Mouse (Mus musculus): ENCODE measurements around the gene Fbn1. TPM values are rescaled to one million over a fixed set of nuclear protein-coding genes. Genes with fewer than 3 reads are reported as not detected.

Fbn1 gene
- polyA plus RNA-seq, 1 experiment from 2014 or later = 7.8 TPM

DNA sequence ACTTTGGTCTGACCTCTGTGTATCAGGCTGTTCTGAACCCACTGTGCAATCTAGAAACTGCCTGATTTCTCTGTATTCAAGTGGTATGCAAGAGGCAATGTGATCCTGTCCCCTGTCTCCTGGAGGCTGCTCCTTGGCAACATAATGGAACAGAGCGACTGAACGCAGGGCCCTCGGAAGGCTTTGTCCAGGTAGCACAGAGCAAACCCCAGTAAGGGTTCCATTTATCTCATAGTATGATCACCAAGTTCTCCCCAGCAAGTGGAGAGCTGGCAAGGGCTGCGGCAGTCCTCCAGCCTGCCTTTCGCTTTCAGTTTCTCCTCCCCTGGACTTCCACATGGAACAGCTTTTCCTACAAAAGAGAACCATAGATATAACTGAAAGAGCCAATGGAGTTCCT, 588 bp upstream of the Fbn1 start:
- no peak overlapping the region for H3K9ac ChIP-seq (ENCODE audit: low read length)
- no peaks in the 10 kb centered on the region for H3K9me3 ChIP-seq (ENCODE audit: control insufficient read depth, low read length)
- no peaks in the 10 kb centered on the region for H3K36me3 ChIP-seq (ENCODE audit: control insufficient read depth, insufficient read depth, low read length)
- ATAC-seq (ENCODE audit: insufficient number of reproducible peaks, low FRiP score, low TSS enrichment, low read depth) = no peak
- H3K27ac ChIP-seq (replicated peaks; ENCODE audit: low read depth, low read length) = no peak overlapping the region
- DNase-seq (ENCODE audit: low spot score) = no peak
- peaks cover 6% of the 10 kb centered on the region; the same call in 1 of the 2 replicates for H3K4me1 ChIP-seq (ENCODE audit: control insufficient read depth, insufficient read depth, low read length)
- no peak overlapping the region for H3K4me3 ChIP-seq (ENCODE audit: low read depth, low read length)
- peaks cover 11% of the 10 kb centered on the region for H3K27me3 ChIP-seq (ENCODE audit: control insufficient read depth, insufficient read depth, low read length)
- no peak overlapping the region for H3K4me2 ChIP-seq (ENCODE audit: low read depth, severe bottlenecking)
- WGBS = 95% methylated on average over 5 of the region's 5 CpGs

DNA sequence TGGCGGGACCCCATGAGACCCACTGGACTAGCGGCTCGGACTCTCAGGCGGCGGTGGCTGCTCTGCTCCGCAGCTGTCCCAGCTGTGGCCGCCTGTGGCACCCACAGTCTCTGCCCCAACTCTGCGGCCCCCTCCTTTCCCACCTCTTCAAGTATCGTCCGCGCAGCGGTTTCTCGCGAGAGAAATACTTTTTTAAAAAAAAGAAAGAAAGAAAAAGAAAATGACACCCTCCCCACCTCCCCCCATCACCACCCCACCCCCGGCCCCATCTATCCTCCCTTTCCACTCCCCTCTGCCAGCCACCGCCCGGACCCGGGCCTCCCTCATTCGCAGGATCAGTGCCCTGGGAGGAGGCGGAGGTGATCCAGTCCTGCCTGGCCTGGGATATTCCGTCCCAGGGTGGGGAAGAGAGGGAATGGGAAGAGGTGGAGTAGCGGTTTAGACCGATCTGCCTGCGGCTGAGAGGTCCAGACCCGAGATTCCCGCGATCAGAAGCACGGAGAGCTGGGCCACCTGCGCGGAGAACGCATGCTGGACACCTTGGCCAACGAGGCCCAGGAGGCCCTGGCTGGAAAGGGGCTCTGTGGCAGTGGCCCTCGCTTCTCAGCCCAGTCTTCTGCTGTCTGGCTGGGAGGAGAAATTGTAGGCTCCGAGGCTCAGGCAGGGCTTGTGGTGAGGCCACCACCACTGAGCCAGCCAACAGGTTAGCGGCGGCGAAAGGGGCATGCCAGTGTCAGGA, 1.3 kb downstream of the Fbn1 start:
- DNase-seq (ENCODE audit: low spot score) = peak; percentile 78
- Histone ChIP-seq H3K27me3 (ENCODE audit: control insufficient read depth, insufficient read depth, low read length) (peaks cover 13% of the 10 kb centered on the region), H3K27ac (replicated peaks; ENCODE audit: low read depth, low read length) (peak overlapping the region; percentile 56; the same call in 1 of the 2 replicates), H3K4me3 (ENCODE audit: low read depth, low read length) (peak overlapping the region; percentile 62), H3K4me1 (ENCODE audit: control insufficient read depth, insufficient read depth, low read length) (peaks cover 6% of the 10 kb centered on the region; the same call in 1 of the 2 replicates), H3K36me3 (ENCODE audit: control insufficient read depth, insufficient read depth, low read length) (no peaks in the 10 kb centered on the region), H3K9me3 (ENCODE audit: control insufficient read depth, low read length) (no peaks in the 10 kb centered on the region), H3K9ac (ENCODE audit: low read length) (peak overlapping the region; percentile 77), H3K4me2 (ENCODE audit: low read depth, severe bottlenecking) (peak overlapping the region; percentile 97)
- whole genome bisulfite sequencing = under 1% methylated on average over 37 of the region's 37 CpGs
- ATAC-seq (ENCODE audit: insufficient number of reproducible peaks, low FRiP score, low TSS enrichment, low read depth) = peak; percentile 90

DNA sequence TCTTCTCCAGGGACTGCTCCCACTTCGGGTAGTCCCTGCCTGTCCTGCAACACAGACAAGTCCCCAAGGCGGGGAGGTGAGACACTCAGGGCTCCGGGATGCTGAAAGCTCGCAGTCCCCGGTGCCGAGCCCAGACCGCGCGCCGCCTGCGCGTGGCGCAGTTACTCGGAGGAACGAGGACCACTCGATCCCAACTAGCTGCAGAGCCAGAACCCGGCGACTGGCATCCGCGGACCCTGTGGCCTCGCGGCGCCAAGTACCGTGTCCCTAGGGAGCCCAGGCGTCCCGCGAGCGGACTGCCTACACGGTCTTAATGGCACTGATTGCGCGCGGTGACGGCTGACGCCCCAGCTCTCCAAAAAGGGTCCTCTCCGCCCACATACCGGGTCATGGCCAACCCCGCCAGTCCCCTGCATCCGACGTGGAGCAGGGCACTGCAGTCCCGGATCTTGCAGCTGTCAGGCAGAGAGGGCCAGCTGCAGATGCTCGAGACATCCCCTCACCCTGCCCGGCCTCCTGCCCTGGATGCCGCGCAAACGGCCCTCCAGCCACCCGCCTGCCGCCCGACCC, 2.0 kb downstream of the Fbn1 start:
- Histone ChIP-seq H3K4me2 (ENCODE audit: low read depth, severe bottlenecking) (peak overlapping the region; percentile 97), H3K9me3 (ENCODE audit: control insufficient read depth, low read length) (no peaks in the 10 kb centered on the region), H3K27ac (replicated peaks; ENCODE audit: low read depth, low read length) (peak overlapping the region; percentile 56; the same call in 1 of the 2 replicates), H3K4me3 (ENCODE audit: low read depth, low read length) (peak overlapping the region; percentile 62), H3K4me1 (ENCODE audit: control insufficient read depth, insufficient read depth, low read length) (peaks cover 6% of the 10 kb centered on the region; the same call in 1 of the 2 replicates), H3K27me3 (ENCODE audit: control insufficient read depth, insufficient read depth, low read length) (peaks cover 13% of the 10 kb centered on the region), H3K36me3 (ENCODE audit: control insufficient read depth, insufficient read depth, low read length) (no peaks in the 10 kb centered on the region), H3K9ac (ENCODE audit: low read length) (peak overlapping the region; percentile 77)
- ATAC-seq (ENCODE audit: insufficient number of reproducible peaks, low FRiP score, low TSS enrichment, low read depth) (peak; percentile 84), DNase-seq (ENCODE audit: low spot score) (peak; percentile 79)
- WGBS = under 1% methylated on average over 46 of the region's 48 CpGs

DNA sequence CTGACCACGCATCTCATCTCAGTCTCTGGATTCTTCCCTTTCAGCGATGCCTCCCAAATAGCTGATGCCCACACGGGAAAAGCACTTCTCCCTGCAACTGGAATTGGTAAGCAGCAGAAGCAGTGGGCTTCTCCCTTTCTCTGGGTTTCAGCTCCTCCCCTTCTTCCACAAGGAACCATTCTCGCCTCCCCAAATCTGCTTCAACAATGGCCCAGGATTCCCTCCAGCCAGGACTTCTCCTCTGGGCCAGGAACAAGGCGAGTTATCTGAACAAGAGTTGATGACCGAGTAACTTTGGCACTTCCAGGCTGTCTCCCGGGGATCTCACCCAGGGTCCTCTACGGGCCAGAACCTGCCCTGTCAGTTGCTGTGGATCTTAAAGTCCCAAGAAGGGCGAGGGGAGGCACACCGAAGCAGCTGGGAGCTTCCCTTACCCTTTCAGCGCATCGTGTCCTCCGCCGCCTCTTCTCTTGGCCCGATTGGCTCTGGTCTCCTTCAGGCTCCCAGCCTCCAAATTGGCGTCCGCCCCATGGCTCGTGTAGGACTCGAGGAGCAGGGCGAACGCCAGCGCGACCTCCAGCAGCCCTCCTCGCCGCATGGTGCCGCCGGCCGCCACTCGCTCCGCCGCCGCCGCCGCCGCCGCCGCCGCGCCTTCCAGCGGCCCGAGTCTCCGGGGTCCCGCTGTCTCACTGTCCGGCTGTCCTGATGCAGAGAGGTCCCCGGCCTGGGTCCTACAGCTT, 2.6 kb downstream of the Fbn1 start, which contains the start of gene Gm9913:
TSS of gene Gm9913 (plus strand) at position 84 of the 740 bp plus-strand sequence.
- H3K4me3 ChIP-seq (ENCODE audit: low read depth, low read length) = peak within 1 kb of the TSS; percentile 62
- peaks cover 13% of the 10 kb centered on the region for H3K27me3 ChIP-seq (ENCODE audit: control insufficient read depth, insufficient read depth, low read length)
- DNase-seq (ENCODE audit: low spot score) (no peak), ATAC-seq (ENCODE audit: insufficient number of reproducible peaks, low FRiP score, low TSS enrichment, low read depth) (no peak; the same call in 1 of the 2 replicates)
- peak within 1 kb of the TSS; percentile 21; the same call in 1 of the 2 replicates for H3K27ac ChIP-seq (replicated peaks; ENCODE audit: low read depth, low read length)
- peak within 1 kb of the TSS; percentile 97 for H3K4me2 ChIP-seq (ENCODE audit: low read depth, severe bottlenecking)
- H3K36me3 ChIP-seq (ENCODE audit: control insufficient read depth, insufficient read depth, low read length) = no peaks in the 10 kb centered on the region
- no peaks in the 10 kb centered on the region for H3K9me3 ChIP-seq (ENCODE audit: control insufficient read depth, low read length)
- WGBS = under 1% methylated on average over 35 of the region's 45 CpGs
- H3K4me1 ChIP-seq (ENCODE audit: control insufficient read depth, insufficient read depth, low read length) = peaks cover 6% of the 10 kb centered on the region; the same call in 1 of the 2 replicates
- H3K9ac ChIP-seq (ENCODE audit: low read length) = peak within 1 kb of the TSS; percentile 77

DNA sequence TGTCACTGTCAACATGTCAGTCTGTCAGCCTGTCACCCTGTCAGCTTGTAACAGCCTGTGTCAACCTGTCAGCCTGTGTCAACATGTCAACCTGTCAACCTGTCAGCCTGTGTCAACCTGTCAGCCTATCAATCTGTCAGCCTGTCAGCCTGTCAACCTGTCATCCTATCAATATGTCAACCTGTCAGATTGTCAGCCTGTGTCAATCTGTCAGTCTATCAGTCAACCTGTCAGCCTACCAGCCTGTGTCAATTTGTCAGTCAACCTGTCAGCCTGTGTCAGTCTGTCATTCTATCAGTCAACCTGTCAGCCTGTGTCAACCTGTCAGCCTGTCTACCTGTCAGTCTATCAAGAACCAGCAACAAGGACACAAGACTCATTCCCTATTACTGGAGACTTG, 6.3 kb downstream of the Fbn1 start:
- H3K27ac ChIP-seq (replicated peaks; ENCODE audit: low read depth, low read length) = no peak overlapping the region
- H3K9me3 ChIP-seq (ENCODE audit: control insufficient read depth, low read length) = no peaks in the 10 kb centered on the region
- no peaks in the 10 kb centered on the region for H3K36me3 ChIP-seq (ENCODE audit: control insufficient read depth, insufficient read depth, low read length)
- peaks cover 7% of the 10 kb centered on the region; the same call in 1 of the 2 replicates for H3K27me3 ChIP-seq (ENCODE audit: control insufficient read depth, insufficient read depth, low read length)
- ATAC-seq (ENCODE audit: insufficient number of reproducible peaks, low FRiP score, low TSS enrichment, low read depth) = no peak
- no peak overlapping the region for H3K4me2 ChIP-seq (ENCODE audit: low read depth, severe bottlenecking)
- H3K4me1 ChIP-seq (ENCODE audit: control insufficient read depth, insufficient read depth, low read length) = no peaks in the 10 kb centered on the region; the same call in 1 of the 2 replicates
- H3K9ac ChIP-seq (ENCODE audit: low read length) = no peak overlapping the region
- no peak overlapping the region for H3K4me3 ChIP-seq (ENCODE audit: low read depth, low read length)
- DNase-seq (ENCODE audit: low spot score) = no peak

DNA sequence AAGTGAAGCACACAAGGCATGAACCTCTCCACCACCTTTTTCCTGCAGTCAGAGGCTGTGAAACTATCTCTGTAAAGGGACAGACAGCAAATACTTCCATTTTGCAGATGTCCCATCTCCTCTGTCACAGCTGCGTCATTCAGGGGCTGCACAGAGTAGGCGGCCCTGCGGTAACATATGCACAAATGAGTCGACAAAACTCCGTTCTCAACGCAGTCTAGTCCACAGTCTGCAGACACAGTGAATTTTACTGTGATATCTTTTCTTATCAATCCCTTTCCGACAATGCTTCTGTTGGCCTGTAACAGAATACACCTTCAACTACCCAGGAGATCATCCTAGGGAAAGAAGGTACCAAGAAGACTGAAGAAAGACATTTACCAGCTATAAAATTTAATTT, 9.6 kb downstream of the Fbn1 start:
- peaks cover 15% of the 10 kb centered on the region for H3K27me3 ChIP-seq (ENCODE audit: control insufficient read depth, insufficient read depth, low read length)
- H3K36me3 ChIP-seq (ENCODE audit: control insufficient read depth, insufficient read depth, low read length) = no peaks in the 10 kb centered on the region
- no peak overlapping the region for H3K4me3 ChIP-seq (ENCODE audit: low read depth, low read length)
- no peak for DNase-seq (ENCODE audit: low spot score)
- 93% methylated on average over 7 of the region's 7 CpGs for WGBS
- ATAC-seq (ENCODE audit: insufficient number of reproducible peaks, low FRiP score, low TSS enrichment, low read depth) = no peak
- H3K27ac ChIP-seq (replicated peaks; ENCODE audit: low read depth, low read length) = no peak overlapping the region
- H3K4me1 ChIP-seq (ENCODE audit: control insufficient read depth, insufficient read depth, low read length) = no peaks in the 10 kb centered on the region
- H3K9me3 ChIP-seq (ENCODE audit: control insufficient read depth, low read length) = no peaks in the 10 kb centered on the region
- no peak overlapping the region for H3K4me2 ChIP-seq (ENCODE audit: low read depth, severe bottlenecking)
- no peak overlapping the region for H3K9ac ChIP-seq (ENCODE audit: low read length)

DNA sequence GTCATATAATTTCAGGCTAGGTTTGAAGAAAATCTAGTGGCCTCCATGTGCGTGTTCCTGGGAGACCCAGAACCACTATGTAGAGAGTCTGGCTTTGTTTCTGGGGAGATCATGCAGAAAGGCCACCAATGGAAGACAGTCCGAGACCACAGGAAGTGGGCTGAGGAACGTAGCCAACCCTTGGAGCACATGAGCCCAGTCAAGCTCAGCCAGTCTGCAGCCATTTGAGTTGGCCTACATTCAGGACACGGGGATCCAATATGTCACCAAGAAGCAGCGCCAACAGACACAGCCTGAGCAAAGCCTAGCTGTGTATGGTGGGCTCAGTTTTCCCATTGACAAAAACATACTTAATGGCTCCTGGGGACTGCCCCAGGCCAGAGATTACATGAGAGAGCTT, 11.1 kb downstream of the Fbn1 start:
- no peak for ATAC-seq (ENCODE audit: insufficient number of reproducible peaks, low FRiP score, low TSS enrichment, low read depth)
- WGBS = 92% methylated on average over 5 of the region's 5 CpGs

More for the DNA sequence above, 11.1 kb downstream of the Fbn1 start:
- Histone ChIP-seq H3K4me2 (ENCODE audit: low read depth, severe bottlenecking) (no peak overlapping the region), H3K4me3 (ENCODE audit: low read depth, low read length) (no peak overlapping the region), H3K4me1 (ENCODE audit: control insufficient read depth, insufficient read depth, low read length) (no peaks in the 10 kb centered on the region), H3K36me3 (ENCODE audit: control insufficient read depth, insufficient read depth, low read length) (no peaks in the 10 kb centered on the region), H3K9me3 (ENCODE audit: control insufficient read depth, low read length) (no peaks in the 10 kb centered on the region), H3K27me3 (ENCODE audit: control insufficient read depth, insufficient read depth, low read length) (peaks cover 13% of the 10 kb centered on the region), H3K9ac (ENCODE audit: low read length) (no peak overlapping the region), H3K27ac (replicated peaks; ENCODE audit: low read depth, low read length) (no peak overlapping the region)
- DNase-seq (ENCODE audit: low spot score) = no peak
